Mouse (Mus musculus) MEL (cell line): ENCODE measurements around the gene Kdelr3. TPM values are rescaled to one million over a fixed set of nuclear protein-coding genes. Genes with fewer than 3 reads are reported as not detected.

Experiments used
- DNase-seq: peaks from one replicate; pipeline ENCODE4 v3.0.0; 2011; ENCODE audit warnings: low read depth, low spot score
- H3K27ac ChIP-seq: 2 replicates; pipeline ENCODE4 v1.5.1; 2012; ENCODE audit warnings: low read depth, mild to moderate bottlenecking, control low read depth, low read length, moderate library complexity; ENCODE audit not compliant: control insufficient read depth
- H3K27me3 ChIP-seq, 2 experiments: fragments of 150-350 bp in 1 of 2; sonication (generic) in 1 of 2; 2 replicates each; pipeline ENCODE4 v1.6.1; 2012; ENCODE audit warnings: low read length in 2 of 2, mild to moderate bottlenecking in 2 of 2, improper control_type of control experiment in 1 of 2, moderate library complexity in 1 of 2; ENCODE audit not compliant: insufficient read depth in 2 of 2, control insufficient read depth in 1 of 2
- H3K36me3 ChIP-seq, 2 experiments: 2 replicates each; pipeline ENCODE4 v1.6.1; 2012 to 2014; ENCODE audit warnings: low read length in 2 of 2, improper control_type of control experiment in 1 of 2, inconsistent platforms in 1 of 2, mild to moderate bottlenecking in 1 of 2; ENCODE audit not compliant: insufficient read depth in 2 of 2, control insufficient read depth in 1 of 2
- H3K4me1 ChIP-seq, 2 experiments: fragments of 150-350 bp in 1 of 2; sonication (generic) in 1 of 2; 2 replicates each; pipeline ENCODE4 v1.6.1; 2012; ENCODE audit warnings: low read length in 2 of 2, improper control_type of control experiment in 1 of 2, mild to moderate bottlenecking in 1 of 2; ENCODE audit not compliant: insufficient read depth in 2 of 2, control insufficient read depth in 1 of 2
- H3K4me3 ChIP-seq, 2 experiments: fragments of 150-350 bp in 1 of 2; sonication (generic) in 1 of 2; 2 replicates each; pipeline ENCODE4 v1.5.1; 2012; ENCODE audit warnings: low read depth in 2 of 2, low read length in 2 of 2, mild to moderate bottlenecking in 2 of 2, moderate library complexity in 2 of 2, control low read depth in 1 of 2, improper control_type of control experiment in 1 of 2; ENCODE audit not compliant: control insufficient read depth in 1 of 2, insufficient read depth in 1 of 2
- H3K79me2 ChIP-seq: 2 replicates; pipeline ENCODE4 v1.6.1; 2012; ENCODE audit warnings: mild to moderate bottlenecking, low read length, moderate library complexity; ENCODE audit not compliant: control insufficient read depth, poor library complexity, insufficient read depth
- H3K9ac ChIP-seq: 2 replicates; pipeline ENCODE4 v1.6.1; 2012; ENCODE audit warnings: low read depth, mild to moderate bottlenecking, control low read depth, low read length, moderate library complexity; ENCODE audit not compliant: control insufficient read depth, poor library complexity, severe bottlenecking
- H3K9me3 ChIP-seq: fragments of 150-350 bp; sonication (generic); replicated peaks from 2 replicates; pipeline ENCODE4 v1.6.1; 2012; ENCODE audit warnings: mild to moderate bottlenecking, low read length, improper control_type of control experiment, moderate library complexity; ENCODE audit not compliant: insufficient read depth
- BHLHE40 ChIP-seq: IDR thresholded peaks from 2 replicates; pipeline ENCODE4 v1.6.1; 2012; ENCODE audit warnings: low read depth, mild to moderate bottlenecking, inconsistent platforms, low read length, improper control_type of control experiment, borderline replicate concordance
- CHD1 ChIP-seq: IDR thresholded peaks from 2 replicates; pipeline ENCODE4 v1.6.1; 2012; ENCODE audit warnings: low read depth, mild to moderate bottlenecking, inconsistent platforms, low read length, improper control_type of control experiment
- CHD2 ChIP-seq: IDR thresholded peaks from 2 replicates; pipeline ENCODE4 v1.6.1; 2011; ENCODE audit warnings: low read length, improper control_type of control experiment
- CTCF ChIP-seq, 3 experiments: IDR thresholded peaks in 2 of 3; conservative IDR thresholded peaks in 1 of 3; 2 replicates each; pipeline ENCODE4 v1.5.1; 2011 to 2012; ENCODE audit warnings: low read length in 3 of 3, low read depth in 2 of 3, mild to moderate bottlenecking in 2 of 3, improper control_type of control experiment in 1 of 3, inconsistent platforms in 1 of 3, mixed read lengths in 1 of 3, moderate library complexity in 1 of 3; ENCODE audit not compliant: control insufficient read depth in 1 of 3, insufficient read depth in 1 of 3, poor library complexity in 1 of 3, severe bottlenecking in 1 of 3
- E2F4 ChIP-seq: IDR thresholded peaks from 2 replicates; pipeline ENCODE4 v1.6.1; 2011; ENCODE audit warnings: low read depth, low read length, improper control_type of control experiment, borderline replicate concordance
- ELF1 ChIP-seq: IDR thresholded peaks from 2 replicates; pipeline ENCODE4 v1.6.1; 2014; ENCODE audit warnings: low read depth, mild to moderate bottlenecking, inconsistent platforms, low read length, improper control_type of control experiment, moderate library complexity
- EP300 ChIP-seq, 2 experiments: IDR thresholded peaks; 2 replicates each; pipeline ENCODE4 v1.6.1; 2011; ENCODE audit warnings: improper control_type of control experiment in 2 of 2, low read length in 2 of 2, low read depth in 1 of 2, mild to moderate bottlenecking in 1 of 2
- ETS1 ChIP-seq: IDR thresholded peaks from 2 replicates; pipeline ENCODE4 v1.6.1; 2012; ENCODE audit warnings: low read depth, mild to moderate bottlenecking, inconsistent platforms, low read length, improper control_type of control experiment, moderate library complexity
- GABPA ChIP-seq: IDR thresholded peaks from 2 replicates; pipeline ENCODE4 v1.6.1; 2012; ENCODE audit warnings: low read depth, mild to moderate bottlenecking, inconsistent platforms, low read length, improper control_type of control experiment, moderate library complexity
- GATA1 ChIP-seq: IDR thresholded peaks from 2 replicates; pipeline ENCODE4 v1.6.1; 2011; ENCODE audit warnings: low read depth, low read length, improper control_type of control experiment
- HCFC1 ChIP-seq: IDR thresholded peaks from 2 replicates; pipeline ENCODE4 v1.6.1; 2012; ENCODE audit warnings: low read depth, mild to moderate bottlenecking, inconsistent platforms, low read length, improper control_type of control experiment, moderate library complexity
- JUND ChIP-seq: IDR thresholded peaks from 2 replicates; pipeline ENCODE4 v1.6.1; 2011; ENCODE audit warnings: low read depth, mild to moderate bottlenecking, improper control_type of control experiment, low read length
- KAT2A ChIP-seq: conservative IDR thresholded peaks from 2 replicates; pipeline ENCODE4 v1.6.1; 2012; ENCODE audit warnings: low read depth, low read length, improper control_type of control experiment, inconsistent platforms
- MAZ ChIP-seq: IDR thresholded peaks from 2 replicates; pipeline ENCODE4 v1.6.1; 2012; ENCODE audit warnings: low read depth, mild to moderate bottlenecking, inconsistent platforms, low read length, improper control_type of control experiment
- MEF2A ChIP-seq: IDR thresholded peaks from 2 replicates; pipeline ENCODE4 v1.6.1; 2014; ENCODE audit warnings: low read depth, mild to moderate bottlenecking, inconsistent platforms, low read length, improper control_type of control experiment; ENCODE audit not compliant: poor library complexity, insufficient replicate concordance, severe bottlenecking; ENCODE audit errors: extremely low read depth
- MXI1 ChIP-seq: IDR thresholded peaks from 2 replicates; pipeline ENCODE4 v1.6.1; 2011; ENCODE audit warnings: mild to moderate bottlenecking, low read depth, low read length, improper control_type of control experiment
- MYB ChIP-seq: IDR thresholded peaks from 2 replicates; pipeline ENCODE4 v1.6.1; 2011; ENCODE audit warnings: mild to moderate bottlenecking, low read depth, low read length, improper control_type of control experiment
- MYC ChIP-seq: IDR thresholded peaks from 2 replicates; pipeline ENCODE4 v1.6.1; 2011; ENCODE audit warnings: low read depth, mild to moderate bottlenecking, low read length, improper control_type of control experiment, moderate library complexity
- NELFE ChIP-seq: IDR thresholded peaks from 2 replicates; pipeline ENCODE4 v1.6.1; 2011; ENCODE audit warnings: low read depth, low read length, improper control_type of control experiment
- NRF1 ChIP-seq: IDR thresholded peaks from 2 replicates; pipeline ENCODE4 v1.6.1; 2014; ENCODE audit warnings: low read depth, mild to moderate bottlenecking, inconsistent platforms, low read length, improper control_type of control experiment, moderate library complexity; ENCODE audit not compliant: poor library complexity, insufficient read depth, severe bottlenecking
- POLR2AphosphoS2 ChIP-seq: IDR thresholded peaks from 2 replicates; pipeline ENCODE4 v1.6.1; 2011; ENCODE audit warnings: low read length, improper control_type of control experiment
- POLR2AphosphoS5 ChIP-seq: IDR thresholded peaks from 2 replicates; pipeline ENCODE4 v1.6.1; 2012; ENCODE audit warnings: low read depth, borderline replicate concordance, mild to moderate bottlenecking, inconsistent platforms, low read length, moderate library complexity, mixed read lengths
- RAD21 ChIP-seq: IDR thresholded peaks from 2 replicates; pipeline ENCODE4 v1.6.1; 2011; ENCODE audit warnings: mild to moderate bottlenecking, low read depth, low read length, improper control_type of control experiment
- RCOR1 ChIP-seq: IDR thresholded peaks from 2 replicates; pipeline ENCODE4 v1.6.1; 2012; ENCODE audit warnings: low read depth, mild to moderate bottlenecking, inconsistent platforms, low read length, improper control_type of control experiment
- SIN3A ChIP-seq: IDR thresholded peaks from 2 replicates; pipeline ENCODE4 v1.6.1; 2012; ENCODE audit warnings: low read length, improper control_type of control experiment, inconsistent platforms
- SMC3 ChIP-seq: IDR thresholded peaks from 2 replicates; pipeline ENCODE4 v1.6.1; 2011; ENCODE audit warnings: low read depth, low read length, improper control_type of control experiment
- TAL1 ChIP-seq: IDR thresholded peaks from 2 replicates; pipeline ENCODE4 v1.6.1; 2012; ENCODE audit warnings: mild to moderate bottlenecking, inconsistent platforms, low read length, moderate library complexity, mixed read lengths
- TBP ChIP-seq: IDR thresholded peaks from 2 replicates; pipeline ENCODE4 v1.8.0; 2011; ENCODE audit warnings: low read depth, low read length, improper control_type of control experiment
- TCF12 ChIP-seq: IDR thresholded peaks from 2 replicates; pipeline ENCODE4 v1.6.1; 2014; ENCODE audit warnings: low read depth, mild to moderate bottlenecking, inconsistent platforms, low read length, improper control_type of control experiment, moderate library complexity
- USF2 ChIP-seq, 2 experiments: IDR thresholded peaks; 2 replicates each; pipeline ENCODE4 v1.6.1; 2011 to 2012; ENCODE audit warnings: improper control_type of control experiment in 2 of 2, low read length in 2 of 2, borderline replicate concordance in 1 of 2, inconsistent platforms in 1 of 2, low read depth in 1 of 2, mild to moderate bottlenecking in 1 of 2; ENCODE audit not compliant: insufficient read depth in 1 of 2
- ZC3H11A ChIP-seq: IDR thresholded peaks from 2 replicates; pipeline ENCODE4 v1.6.1; 2012; ENCODE audit warnings: low read depth, mild to moderate bottlenecking, inconsistent platforms, low read length, improper control_type of control experiment
- ZKSCAN1 ChIP-seq: IDR thresholded peaks from 2 replicates; pipeline ENCODE4 v1.6.1; 2012; ENCODE audit warnings: low read depth, mild to moderate bottlenecking, inconsistent platforms, low read length, improper control_type of control experiment, moderate library complexity
- ZMIZ1 ChIP-seq: IDR thresholded peaks from 2 replicates; pipeline ENCODE4 v1.6.1; 2012; ENCODE audit warnings: low read depth, mild to moderate bottlenecking, inconsistent platforms, low read length, improper control_type of control experiment, moderate library complexity
- ZNF384 ChIP-seq: IDR thresholded peaks from 2 replicates; pipeline ENCODE4 v1.6.1; 2012; ENCODE audit warnings: low read depth, mild to moderate bottlenecking, inconsistent platforms, low read length, improper control_type of control experiment
- polyA plus RNA-seq, 2 experiments: library from polyadenylated mRNA; stranded (reverse) in 1 of 2; unstranded in 1 of 2; fragments of >175 nt in 1 of 2; fragments of >200 nt in 1 of 2; gene quantifications; 2 replicates each; pipeline versions ENCODE4 v1.2.1 to v1.2.4; 2012; ENCODE audit warnings: low replicate concordance in 2 of 2, low read depth in 1 of 2; ENCODE audit not compliant: insufficient read length in 2 of 2, insufficient read depth in 1 of 2, missing spikeins in 1 of 2
- total RNA-seq: library from RNA; depleted of rRNA; stranded (reverse); fragments of 300-350 nt; gene quantifications from 2 replicates; pipeline ENCODE4 v1.2.3, GENCODE M21; 2012; rRNA removed

Kdelr3 gene
- 12.6 and 14.5 TPM in 2 replicates for total RNA-seq
- polyA plus RNA-seq = 10 to 100 TPM in 1 of 2 experiments, not detected in 1; 32.2 TPM

- no peaks in the 10 kb centered on the region for H3K79me2 ChIP-seq
- TF ChIP-seq HCFC1 (no peak), EP300 (IDR thresholded peaks at IDR 0.05; ENCODE audit: low read depth in 1 of 2, low read length in 2 of 2) (no peak), KAT2A (no peak), MXI1 (peak; percentile 12; the same call in 1 of the 2 replicates), TBP (no peak), ZC3H11A (no peak), SIN3A (no peak; the same call in 1 of the 2 replicates), SMC3 (no peak), POLR2AphosphoS5 (no peak), MYC (no peak), MAZ (no peak), TAL1 (no peak), ZKSCAN1 (no peak), BHLHE40 (no peak), ETS1 (no peak), NRF1 (peak; percentile 45; the same call in 1 of the 2 replicates), E2F4 (no peak), ELF1 (no peak), JUND (no peak), NELFE (peak; percentile 68), MEF2A (no peak), RAD21 (no peak), GABPA (no peak), MYB (no peak), USF2 (IDR thresholded peaks at IDR 0.05; ENCODE audit: borderline replicate concordance in 1 of 2, insufficient read depth in 1 of 2, low read depth in 1 of 2, low read length in 2 of 2) (no peak), TCF12 (peak; percentile 15; the same call in 1 of the 2 replicates), CTCF (IDR thresholded peaks at IDR 0.05 in 2 of 3, conservative IDR thresholded peaks at IDR 0.05 in 1 of 3; ENCODE audit: control insufficient read depth in 1 of 3, insufficient read depth in 1 of 3, low read depth in 2 of 3, low read length in 3 of 3, poor library complexity in 1 of 3, severe bottlenecking in 1 of 3) (no peak), POLR2AphosphoS2 (peak; percentile 47; the same call in 1 of the 2 replicates), RCOR1 (no peak), ZMIZ1 (peak; percentile 53; the same call in 1 of the 2 replicates), GATA1 (no peak), CHD2 (no peak), ZNF384 (no peak), CHD1 (no peak)
These were observed at the start of gene Kdelr3 for GRCm38 (mm10) chr15:79516171-79517096. Gene Kdelr3 (plus strand): TSS chr15:79516411.

More at GRCm38 (mm10) chr15:79516171-79517096, at the start of gene Kdelr3:
- Histone ChIP-seq H3K27me3 (no peaks in the 10 kb centered on the region), H3K27ac (no peak within 1 kb of the TSS), H3K9me3 (no peaks in the 10 kb centered on the region), H3K36me3 (peaks cover 0 to 9% of the 10 kb centered on the region in 2 experiments; a peak in 2 of 4 replicates), H3K9ac (peak within 1 kb of the TSS; percentile 72), H3K4me3 (peak within 1 kb of the TSS; percentile 64 to 98), H3K4me1 (peaks cover 0 to 23% of the 10 kb centered on the region in 2 experiments; a peak in 3 of 4 replicates)
- peak; percentile 83 for DNase-seq
